Mouse (Mus musculus): Measurements from ENCODE around the gene Epb41.

The Epb41 gene

DNA sequence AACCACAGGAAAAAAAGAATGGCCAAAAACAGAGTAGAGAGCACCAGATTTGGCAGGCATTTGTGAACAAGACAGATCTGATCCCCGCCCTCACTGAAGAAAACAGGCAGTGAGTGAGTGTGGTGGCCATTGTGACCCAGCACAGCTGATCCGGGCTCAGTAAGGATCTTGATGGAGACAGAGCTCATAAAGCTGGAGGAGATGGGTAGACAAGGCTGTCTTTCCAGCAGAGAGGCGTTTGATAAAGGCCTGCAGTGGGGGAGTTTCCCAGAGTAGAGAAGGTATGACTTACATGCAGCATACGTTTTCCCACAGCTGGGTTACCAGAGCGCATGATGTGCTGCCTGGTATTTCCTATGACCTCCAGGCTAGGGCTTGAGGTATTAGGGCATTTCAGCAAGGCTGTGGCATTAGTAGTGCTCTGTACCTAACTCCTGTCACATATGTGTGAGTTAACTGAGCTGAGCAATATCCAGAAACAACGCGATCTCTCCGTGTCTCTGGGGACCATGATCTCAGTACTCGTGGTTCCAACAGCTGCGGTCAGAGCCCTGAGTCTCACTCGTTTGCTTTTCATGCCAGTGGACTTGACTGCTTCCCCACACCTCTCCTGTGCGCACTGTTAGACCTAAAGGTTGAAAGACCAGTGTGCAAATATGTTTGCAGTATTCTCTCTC, 176.5 kb downstream of the Epb41 start:
- no peak for DNase-seq (ENCODE audit: low read depth, low spot score)

DNA sequence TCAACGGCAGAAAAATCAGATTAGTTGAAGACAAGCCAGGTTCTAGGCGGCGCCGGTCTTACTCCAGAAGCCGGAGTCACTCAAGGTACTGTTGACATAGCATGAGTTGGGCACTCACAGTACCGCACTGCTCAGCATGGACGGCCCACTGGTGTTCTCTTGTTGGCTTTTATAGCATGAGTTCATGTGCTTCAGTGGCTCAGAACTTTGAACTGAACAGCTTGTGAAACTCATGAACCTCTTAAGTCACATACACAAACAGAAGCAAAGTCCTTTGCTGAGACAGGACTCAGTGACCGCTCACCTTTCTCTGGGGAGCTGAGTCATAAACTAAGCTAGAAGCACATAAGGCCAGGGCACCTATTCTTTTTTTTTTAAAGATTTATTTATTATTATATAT, 177.3 kb downstream of the Epb41 start:
- DNase-seq (ENCODE audit: low read depth, low spot score), result no peak

DNA sequence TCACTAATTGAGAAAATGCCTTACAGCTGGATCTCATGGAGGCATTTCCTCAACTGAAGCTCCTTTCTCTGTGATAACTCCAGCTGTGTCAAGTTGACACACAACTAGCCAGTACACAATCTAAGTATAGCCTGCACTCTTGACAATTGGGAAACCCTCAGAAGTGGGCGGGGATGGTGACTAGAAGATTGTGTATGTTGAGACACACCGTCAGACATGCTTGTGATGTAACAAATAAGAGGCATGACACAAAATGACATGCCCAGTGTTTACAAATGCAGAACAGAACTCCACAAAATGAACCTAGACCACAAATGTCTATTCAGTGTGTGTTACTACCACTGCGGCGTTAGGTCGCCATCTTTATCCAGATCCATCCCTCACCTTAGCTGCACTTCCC, 178.0 kb downstream of the Epb41 start:
- DNase-seq (ENCODE audit: low read depth, low spot score), result no peak

DNA sequence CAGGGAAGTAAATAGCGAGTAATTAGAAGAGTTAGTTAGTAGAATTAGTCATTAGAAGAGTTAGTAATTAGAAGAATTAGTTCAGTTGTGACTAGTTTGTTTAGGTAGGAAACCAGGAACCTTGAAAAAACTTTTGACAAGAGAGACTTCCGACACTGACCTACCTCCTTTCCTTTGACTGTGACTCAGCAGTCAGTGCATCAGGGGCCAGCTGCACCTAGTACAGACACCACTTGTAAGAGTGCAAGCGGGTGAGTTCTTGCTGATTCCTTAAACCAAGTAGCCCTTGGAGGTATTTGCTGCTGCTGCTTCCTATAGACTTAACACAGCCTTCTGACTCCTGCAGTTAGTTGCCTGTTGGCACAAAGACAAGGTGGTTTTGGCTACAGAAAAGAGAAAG, 184.4 kb downstream of the Epb41 start:
- no peak for DNase-seq (ENCODE audit: low read depth, low spot score)

DNA sequence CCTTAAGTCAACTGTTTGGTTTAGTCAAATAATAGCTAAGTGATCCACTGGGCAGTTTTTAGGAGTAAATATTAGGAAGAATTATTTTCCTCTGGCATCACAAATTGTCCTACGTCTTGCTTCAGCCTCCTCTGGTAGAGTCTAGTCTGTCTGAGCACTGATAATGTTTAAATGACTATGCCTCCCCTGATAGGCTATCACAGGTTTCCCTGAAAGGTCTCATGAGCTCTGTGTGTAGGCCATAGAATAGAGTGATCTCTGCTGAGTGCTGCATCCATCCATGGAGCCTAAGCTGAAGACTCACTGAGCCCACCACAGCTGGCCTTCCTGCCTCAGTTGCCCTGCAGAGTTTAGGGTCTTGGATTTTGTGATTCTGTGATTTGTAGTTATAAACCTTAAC, 186.6 kb downstream of the Epb41 start:
- no peak for DNase-seq (ENCODE audit: low read depth, low spot score)

DNA sequence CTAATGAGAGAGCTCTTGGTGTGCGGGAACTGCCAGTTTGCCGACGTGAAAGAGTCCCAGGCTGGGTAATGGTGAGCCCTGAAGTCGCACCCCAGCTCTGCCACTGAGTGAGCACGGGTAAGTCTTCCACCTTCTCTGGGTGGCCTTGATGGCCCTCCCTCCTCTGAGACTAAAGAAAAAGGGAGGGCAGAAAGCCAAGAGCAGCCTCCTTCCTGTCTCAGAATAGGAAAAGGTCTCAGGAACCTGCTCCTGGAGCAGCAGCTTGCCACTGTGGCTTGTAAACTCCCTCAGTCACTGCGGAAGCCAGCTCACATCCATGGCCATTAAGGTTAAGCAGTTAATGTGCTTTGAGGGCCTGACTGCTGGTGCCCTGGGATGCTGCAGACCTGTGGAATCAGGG, 189.7 kb downstream of the Epb41 start:
- no peak for DNase-seq (ENCODE audit: low read depth, low spot score)

DNA sequence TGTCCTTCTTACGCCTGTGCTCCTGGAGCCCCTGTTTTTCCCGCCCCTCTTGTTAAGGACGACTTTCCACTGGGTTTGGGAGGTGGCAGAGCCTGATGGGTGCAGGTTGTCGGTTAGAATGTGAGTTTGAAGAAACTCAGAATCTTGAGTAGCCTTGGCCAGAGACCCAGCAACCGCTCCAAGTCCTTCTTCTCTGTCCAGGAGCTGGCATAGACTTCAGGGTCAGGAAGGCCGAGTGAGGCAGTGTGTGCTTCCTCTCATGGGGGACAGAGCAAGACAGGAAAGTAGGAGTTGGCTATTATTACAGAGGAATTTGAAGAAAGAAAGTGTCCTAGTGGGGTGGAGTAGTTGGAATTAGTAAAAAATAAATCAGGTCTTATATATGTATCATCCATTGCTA, 191.6 kb downstream of the Epb41 start:
- no peak for DNase-seq (ENCODE audit: low read depth, low spot score)

DNA sequence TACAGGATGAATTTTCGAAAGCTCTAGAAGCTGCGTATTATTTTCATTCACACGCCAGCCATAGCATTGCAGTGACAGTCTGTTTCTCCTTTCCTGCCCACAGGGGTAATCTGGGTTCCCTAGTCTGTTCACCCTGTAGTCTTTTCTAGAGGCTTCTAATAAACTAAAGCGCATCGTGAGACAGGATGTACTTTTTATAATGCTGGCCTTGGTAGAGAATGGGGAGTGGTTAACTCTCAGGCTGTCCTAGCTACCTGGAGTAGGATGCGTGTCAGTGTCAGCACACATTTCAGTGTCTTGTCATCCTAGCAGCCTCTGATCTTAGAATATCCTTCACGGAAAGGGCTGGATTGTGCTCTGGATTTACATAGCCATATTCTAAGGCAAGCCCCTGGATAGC, 193.8 kb downstream of the Epb41 start:
- DNase-seq (ENCODE audit: low read depth, low spot score), result no peak

DNA sequence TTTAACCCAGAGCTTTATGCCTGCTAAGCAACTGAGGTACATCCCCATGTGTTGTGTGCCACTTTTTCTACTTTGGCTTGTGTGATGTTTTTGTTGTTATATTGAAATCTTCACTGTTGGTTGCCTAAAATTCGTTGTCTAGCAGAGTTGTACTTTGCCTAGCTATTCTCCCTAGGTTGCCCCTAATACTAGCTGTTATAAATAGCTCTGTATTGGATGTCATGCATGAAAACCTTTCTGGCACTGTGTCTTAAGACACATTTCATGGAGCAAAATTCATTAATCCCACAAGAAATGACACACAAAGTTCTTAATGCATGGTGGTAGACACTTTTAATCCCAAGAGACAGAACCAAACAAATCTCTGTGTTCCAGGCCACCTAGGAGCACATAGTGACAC, 195.4 kb downstream of the Epb41 start:
- no peak for DNase-seq (ENCODE audit: low read depth, low spot score)

DNA sequence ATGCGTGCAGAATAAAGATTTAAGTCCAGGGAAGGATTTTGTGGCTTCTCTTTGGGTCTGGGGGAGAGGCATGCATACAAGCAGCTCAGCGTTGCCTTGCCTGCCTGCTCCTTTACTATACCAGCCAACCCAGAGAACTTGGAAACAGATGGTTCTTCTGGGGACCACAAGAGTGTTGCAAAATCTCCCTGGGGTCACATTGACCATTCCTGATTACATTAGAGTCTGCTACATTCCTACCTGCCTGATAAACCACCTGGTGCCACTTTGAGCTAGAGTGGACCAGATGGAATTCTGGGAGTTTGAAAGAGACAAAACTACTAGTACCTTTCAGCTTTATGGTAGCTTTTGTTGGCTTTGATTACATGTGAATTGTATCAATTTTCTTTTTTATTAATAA, 198.3 kb downstream of the Epb41 start:
- DNase-seq (ENCODE audit: low read depth, low spot score), result no peak

DNA sequence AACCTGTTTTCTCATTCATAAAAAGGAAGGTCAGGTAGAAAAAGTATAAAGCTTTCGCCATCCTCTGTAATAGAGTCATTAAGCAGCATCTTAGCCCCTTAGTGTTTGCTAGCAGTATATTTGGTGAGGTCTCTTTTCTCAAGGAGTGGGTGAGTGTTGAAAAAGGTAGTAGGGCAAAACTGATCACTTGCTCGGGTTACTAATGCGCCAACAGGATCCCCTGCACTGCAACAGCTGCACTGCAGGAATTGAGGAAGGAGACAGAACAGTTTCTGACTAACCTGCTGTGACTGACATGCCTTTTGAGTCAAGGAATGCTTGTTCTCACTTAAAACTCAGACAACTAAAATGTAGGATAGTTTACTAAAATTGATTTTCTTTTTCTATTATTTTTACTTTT, 199.9 kb downstream of the Epb41 start:
- no peak for DNase-seq (ENCODE audit: low read depth, low spot score)

DNA sequence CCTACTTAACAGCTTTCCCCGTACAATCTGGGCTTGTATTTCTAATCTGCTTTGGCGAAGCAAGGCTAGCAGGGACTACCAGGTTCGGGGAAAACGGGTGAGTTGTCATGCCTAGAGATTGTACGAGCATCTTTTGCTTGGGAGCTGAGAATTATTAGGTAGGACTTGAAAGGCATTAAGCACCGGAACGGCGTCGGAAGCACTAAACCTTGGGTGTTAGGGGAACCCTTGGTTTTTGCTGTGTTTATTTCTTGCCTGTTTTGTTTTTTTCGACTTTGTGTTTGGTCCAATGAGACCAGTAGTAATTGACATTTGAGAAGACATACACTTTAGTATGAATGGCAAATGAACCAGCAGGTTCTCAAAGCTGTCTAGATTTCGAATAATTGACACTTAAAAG, 200.6 kb downstream of the Epb41 start:
- DNase-seq (ENCODE audit: low read depth, low spot score), result no peak

DNA sequence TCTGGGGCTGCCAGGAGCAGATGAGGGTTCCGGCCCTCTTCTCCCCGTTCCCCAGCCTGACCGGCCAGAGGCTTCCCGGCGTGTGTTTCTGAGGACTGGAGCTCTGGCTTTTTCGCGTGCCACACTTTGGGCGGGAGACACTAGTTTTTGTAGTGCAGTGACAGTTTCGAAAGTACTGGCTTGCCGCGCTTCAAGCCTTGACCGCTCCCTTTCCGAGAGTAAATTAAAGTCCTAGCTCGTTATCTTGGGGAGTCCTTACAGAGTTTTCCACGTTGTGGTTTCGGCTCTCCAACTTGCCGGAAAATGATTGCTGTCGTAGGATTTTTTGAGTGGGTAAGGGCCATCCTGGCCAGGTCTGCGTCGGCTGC, 201.0 kb downstream of the Epb41 start:
- no peak for DNase-seq (ENCODE audit: low read depth, low spot score)

Measured in 3T3-L1 (cell line).